Mouse (Mus musculus): ENCODE measurements around the gene Tenm4.

DNA sequence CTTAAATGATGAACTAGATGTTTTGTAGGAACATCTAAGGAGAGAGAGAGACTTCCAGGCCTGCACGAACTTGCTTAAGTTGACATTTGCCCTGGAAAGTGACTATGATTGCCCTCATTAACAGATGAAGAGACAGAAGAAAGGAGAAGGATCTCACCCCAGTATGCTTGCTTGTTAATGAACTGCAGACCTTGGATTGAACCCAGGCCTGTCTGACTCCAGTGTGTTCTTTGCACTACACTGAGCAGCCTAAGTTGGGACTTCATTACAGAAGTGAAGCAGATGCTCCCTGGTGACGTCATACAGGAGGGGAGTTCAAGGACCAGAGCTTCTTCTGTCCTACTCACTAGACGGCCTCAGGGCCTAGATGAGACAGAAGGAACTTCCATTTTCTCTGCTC, 247.1 kb downstream of the Tenm4 start:
- TF ChIP-seq POLR2A (IDR thresholded peaks at IDR 0.05; ENCODE audit: control insufficient read depth in 1 of 2, insufficient read depth in 1 of 2, low read depth in 1 of 2, low read length in 2 of 2, poor library complexity in 1 of 2) (no peak), CTCF (IDR thresholded peaks at IDR 0.05 in 2 of 3, conservative IDR thresholded peaks at IDR 0.05 in 1 of 3; ENCODE audit: control insufficient read depth in 1 of 3, insufficient read depth in 1 of 3, low read depth in 2 of 3, low read length in 3 of 3, poor library complexity in 1 of 3, severe bottlenecking in 1 of 3) (no peak), MAX (IDR thresholded peaks at IDR 0.05; ENCODE audit: low read length) (no peak)
